Mouse (Mus musculus) embryo, embryonic 10.5 days (tissue): Measurements from ENCODE around the gene Stpg4.
A peak's percentile ranks its signal among the peaks of the same experiment; 100 is the strongest.

ENCODE experiments used
- DNase-seq: peaks from one replicate; pipeline ENCODE4 v3.0.0-alpha.2; 2015; ENCODE audit warnings: low spot score

Stpg4 gene

GRCm38 (mm10) chr17:87427511-87427910 lies at the start of gene Stpg4:
Gene Stpg4, minus strand, starts transcription at chr17:87427741.
- DNase-seq: no peak

GRCm38 (mm10) chr17:87475356-87475755 lies 47.8 kb upstream of the Stpg4 start:
- DNase-seq: no peak

GRCm38 (mm10) chr17:87474501-87474795 lies 46.9 kb upstream of the Stpg4 start:
- no peak for DNase-seq

GRCm38 (mm10) chr17:87473736-87474500 lies 46.4 kb upstream of the Stpg4 start:
- peak; percentile 68 for DNase-seq

- no peak for DNase-seq
Observed at GRCm38 (mm10) chr17:87473441-87473735, 45.8 kb upstream of the Stpg4 start.

- DNase-seq: no peak
Observed at GRCm38 (mm10) chr17:87472879-87473278, 45.3 kb upstream of the Stpg4 start.

- DNase-seq: no peak
Observed at GRCm38 (mm10) chr17:87471661-87472060, 44.1 kb upstream of the Stpg4 start.

- no peak for DNase-seq
Observed at GRCm38 (mm10) chr17:87470797-87471196, 43.3 kb upstream of the Stpg4 start.

GRCm38 (mm10) chr17:87470282-87470681 lies 42.7 kb upstream of the Stpg4 start:
- DNase-seq: no peak

GRCm38 (mm10) chr17:87469428-87469827 lies 41.9 kb upstream of the Stpg4 start:
- DNase-seq: no peak

GRCm38 (mm10) chr17:87468616-87469015 lies 41.1 kb upstream of the Stpg4 start:
- no peak for DNase-seq

GRCm38 (mm10) chr17:87461499-87461896 lies 34.0 kb upstream of the Stpg4 start:
- no peak for DNase-seq

- peak; percentile 46 for DNase-seq
Observed at GRCm38 (mm10) chr17:87460669-87461498, 33.3 kb upstream of the Stpg4 start.

- peak; percentile 71 for DNase-seq
Observed at GRCm38 (mm10) chr17:87459750-87460668, 32.5 kb upstream of the Stpg4 start.

- DNase-seq: peak; percentile 56
Observed at GRCm38 (mm10) chr17:87458911-87459749, 31.6 kb upstream of the Stpg4 start.

- DNase-seq: peak; percentile 41
Observed at GRCm38 (mm10) chr17:87457961-87458360, 30.4 kb upstream of the Stpg4 start.

GRCm38 (mm10) chr17:87454121-87454520 lies 26.6 kb upstream of the Stpg4 start:
- DNase-seq: no peak

- DNase-seq: no peak
Observed at GRCm38 (mm10) chr17:87453336-87453735, 25.8 kb upstream of the Stpg4 start.

- DNase-seq: no peak
Observed at GRCm38 (mm10) chr17:87448881-87449280, 21.3 kb upstream of the Stpg4 start.

GRCm38 (mm10) chr17:87448339-87448738 lies 20.8 kb upstream of the Stpg4 start:
- DNase-seq: no peak

- peak; percentile 26 for DNase-seq
Observed at GRCm38 (mm10) chr17:87447612-87448200, 20.2 kb upstream of the Stpg4 start.
